Mouse (Mus musculus): Measurements from ENCODE around the gene Raver2.
A peak's percentile ranks its signal among the peaks of the same experiment; 100 is the strongest.

Gene Raver2

DNA sequence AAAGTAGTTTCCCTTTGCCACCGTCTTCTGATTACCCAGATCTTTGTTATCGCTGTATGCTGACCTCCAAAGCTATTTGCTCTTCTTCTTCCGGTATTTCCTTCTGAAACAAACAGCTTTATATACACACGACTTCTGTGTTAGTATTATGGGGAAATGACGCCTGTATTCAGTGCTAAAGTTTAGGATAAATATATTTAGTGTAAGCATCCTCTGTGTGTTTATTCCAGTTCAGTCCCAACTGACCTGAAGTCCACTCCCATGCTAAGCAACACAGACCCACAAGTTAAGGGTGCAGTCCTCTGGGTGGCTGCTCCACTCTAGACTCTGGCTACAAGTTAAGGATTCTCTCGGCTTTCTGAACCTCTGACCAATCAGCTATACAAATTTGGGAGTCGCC, 52.2 kb downstream of the Raver2 start:
- DNase-seq = no peak

- no peak for DNase-seq
Observed at GRCm38 (mm10) chr4:101135013-101135412, 66.2 kb downstream of the Raver2 start.

GRCm38 (mm10) chr4:101135909-101136308, 67.1 kb downstream of the Raver2 start:
- DNase-seq = no peak

GRCm38 (mm10) chr4:101137975-101138374, 69.2 kb downstream of the Raver2 start:
- no peak for DNase-seq

DNA sequence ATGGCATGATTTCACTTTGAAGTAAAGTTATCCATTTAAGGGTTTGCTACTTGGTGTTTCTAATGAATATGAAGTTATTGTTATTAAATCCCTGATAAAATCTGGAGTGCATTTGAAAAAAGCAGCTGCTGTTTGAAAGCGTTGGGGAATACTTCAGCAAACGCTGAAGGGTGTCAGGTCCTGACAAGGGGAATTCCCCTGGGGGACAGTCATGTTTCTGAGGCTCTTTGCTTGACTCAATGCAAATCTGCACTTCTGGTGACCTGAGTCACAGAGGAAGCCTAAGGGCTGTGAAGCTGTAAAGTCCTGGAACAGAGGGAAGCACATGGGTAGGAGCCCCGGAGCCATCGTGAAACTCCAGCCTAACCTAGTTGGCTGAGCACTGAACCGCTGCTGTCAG, 73.0 kb downstream of the Raver2 start:
- DNase-seq = no peak

DNA sequence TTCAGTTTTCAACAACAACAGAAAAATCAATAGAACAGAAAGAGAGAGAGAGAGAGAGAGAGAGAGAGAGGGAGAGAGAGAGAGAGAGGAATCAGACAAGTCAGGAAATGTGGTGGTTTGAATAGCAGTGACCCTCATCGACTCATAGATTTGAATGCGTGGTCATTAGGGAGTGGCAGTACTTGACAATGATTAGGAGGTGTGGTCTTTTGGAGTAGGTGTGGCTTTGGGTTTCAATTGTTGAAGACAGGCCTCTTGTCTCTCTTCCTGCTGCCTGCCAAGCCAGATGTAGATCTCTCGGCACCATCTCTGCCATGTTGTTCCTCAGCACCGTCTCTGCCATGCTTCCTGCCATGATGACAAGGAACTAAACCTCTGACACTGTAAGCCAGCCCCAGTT, 75.1 kb downstream of the Raver2 start:
- DNase-seq = no peak

DNA sequence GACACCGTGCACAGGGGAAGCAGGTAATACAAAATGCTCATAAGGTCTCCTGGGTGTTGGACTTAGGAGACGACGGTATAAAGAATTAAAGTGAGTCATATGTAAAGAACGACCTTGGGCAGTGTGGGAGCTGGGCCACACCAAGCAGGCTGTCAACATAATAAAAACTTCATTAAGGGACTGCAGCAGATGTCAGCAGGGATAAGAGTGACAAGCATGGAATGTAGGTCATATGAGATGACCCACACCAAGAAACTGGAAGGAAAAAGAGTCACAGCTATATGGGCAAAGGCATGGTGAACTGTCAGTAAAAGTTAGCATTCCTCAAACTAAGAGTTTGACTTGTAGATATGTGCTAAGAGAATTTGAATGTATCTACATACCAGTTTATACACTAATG, 75.6 kb downstream of the Raver2 start:
- DNase-seq = no peak

DNA sequence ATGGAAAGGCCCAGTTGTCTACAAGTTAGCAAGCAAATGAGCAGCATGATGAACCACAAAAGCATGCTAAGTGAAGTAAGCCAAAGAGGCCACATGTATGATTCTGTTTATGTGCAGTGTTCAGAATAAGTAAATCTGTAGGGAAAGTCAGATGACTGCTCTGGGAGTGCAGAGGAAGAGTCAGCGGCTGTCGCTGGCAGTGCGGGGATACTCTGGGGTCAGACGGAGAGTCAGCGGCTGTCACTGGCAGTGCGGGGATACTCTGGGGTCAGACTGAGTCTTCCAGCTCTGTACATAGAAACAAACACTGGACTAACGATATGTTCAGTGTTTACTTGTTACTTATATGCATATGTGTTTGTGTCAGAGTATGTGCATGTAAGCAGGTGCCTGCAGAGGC, 76.0 kb downstream of the Raver2 start:
- DNase-seq = no peak

DNA sequence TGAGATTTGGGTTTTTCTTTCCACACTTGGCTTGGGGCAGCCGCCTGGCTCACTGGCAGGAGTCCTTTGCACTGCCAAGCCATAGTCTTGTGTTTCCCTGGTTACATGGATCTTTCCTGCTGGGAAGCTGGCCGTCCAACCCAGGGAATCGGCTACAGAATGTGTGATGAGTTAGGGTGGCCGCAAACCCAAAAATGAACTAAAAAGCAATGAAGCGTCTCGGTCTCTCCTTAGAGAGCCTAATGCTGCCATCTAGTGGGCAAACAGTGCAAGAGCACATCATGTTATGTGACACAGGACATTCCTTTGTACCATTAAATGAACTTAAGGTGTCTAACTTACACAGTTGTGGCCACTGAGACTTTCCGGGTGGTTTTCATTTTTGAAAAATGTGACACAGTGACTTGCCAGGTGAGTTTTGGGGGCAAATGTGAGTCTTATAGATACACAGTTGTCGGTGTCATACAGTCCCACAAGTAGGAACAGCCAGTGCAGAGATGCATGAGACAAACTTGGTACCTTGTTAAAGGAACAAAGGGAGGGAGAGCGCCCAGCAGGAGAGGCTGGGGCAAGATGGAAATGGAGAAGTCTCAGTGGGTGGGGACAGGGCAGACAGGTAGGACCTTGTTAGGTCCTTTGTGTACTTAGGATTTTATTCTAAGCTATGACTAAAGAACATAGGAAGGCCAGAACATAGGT, 77.4 kb downstream of the Raver2 start:
- peak; percentile 55 to 56 for DNase-seq

DNA sequence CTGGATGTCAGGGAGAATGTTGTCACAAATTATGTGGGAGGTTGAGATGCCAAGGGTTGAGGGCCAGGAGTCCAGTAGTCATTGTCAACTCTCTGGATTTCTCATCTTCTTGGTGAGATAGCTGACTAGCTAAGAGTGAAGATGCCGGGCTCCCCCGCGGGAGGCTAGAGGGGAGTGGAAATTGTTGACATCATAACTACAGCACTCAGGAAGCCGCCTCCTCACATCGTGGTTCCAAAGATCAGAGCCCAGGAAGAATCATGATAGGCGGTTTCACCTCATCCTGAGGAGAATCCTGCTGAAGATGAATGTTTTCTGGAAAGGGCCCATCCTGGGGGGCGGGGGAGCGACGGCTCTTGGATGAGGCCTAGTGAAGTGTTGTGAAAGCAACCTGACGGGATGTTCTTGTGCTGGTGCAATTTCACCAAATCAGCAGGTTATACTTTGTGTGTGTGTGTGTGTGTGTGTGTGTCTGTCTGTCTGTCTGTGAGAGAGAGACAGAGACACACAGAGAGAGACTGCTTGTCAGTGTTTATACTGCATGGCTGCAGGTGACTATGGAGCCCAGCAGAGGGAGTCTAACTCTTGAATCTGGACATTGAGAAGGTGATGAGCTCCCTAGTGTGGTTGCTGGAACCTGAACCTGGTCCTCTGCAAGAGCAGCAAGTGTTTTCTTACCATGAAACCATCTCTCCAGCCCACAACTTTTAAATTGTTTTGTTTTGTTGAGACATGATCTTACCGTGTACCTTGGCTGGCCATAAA, 78.3 kb downstream of the Raver2 start:
- peak in 1 of 2 experiments; percentile 28 for DNase-seq

DNA sequence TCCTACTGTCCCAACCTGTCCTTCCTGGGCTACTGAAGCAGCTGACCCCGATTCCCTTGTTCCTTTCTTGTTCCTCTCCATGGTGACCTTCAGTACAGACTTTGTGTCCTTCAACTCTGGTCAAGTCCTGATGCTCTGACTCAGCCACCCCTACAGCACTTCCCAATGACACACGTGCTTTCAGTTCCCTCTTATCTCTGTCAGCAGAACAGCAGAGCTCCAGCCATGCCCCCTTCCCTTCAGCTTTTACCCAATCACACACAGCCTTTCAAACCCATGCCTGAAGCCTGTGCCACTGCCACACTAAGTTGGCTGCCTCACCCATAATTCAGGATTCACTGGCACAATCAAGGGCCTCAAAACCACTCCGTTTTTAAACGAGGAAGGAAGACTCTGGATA, 86.8 kb downstream of the Raver2 start:
- DNase-seq = no peak

GRCm38 (mm10) chr4:101157476-101157875, 88.7 kb downstream of the Raver2 start:
- no peak for DNase-seq

- no peak for DNase-seq
Observed at GRCm38 (mm10) chr4:101158282-101158681, 89.5 kb downstream of the Raver2 start.

DNA sequence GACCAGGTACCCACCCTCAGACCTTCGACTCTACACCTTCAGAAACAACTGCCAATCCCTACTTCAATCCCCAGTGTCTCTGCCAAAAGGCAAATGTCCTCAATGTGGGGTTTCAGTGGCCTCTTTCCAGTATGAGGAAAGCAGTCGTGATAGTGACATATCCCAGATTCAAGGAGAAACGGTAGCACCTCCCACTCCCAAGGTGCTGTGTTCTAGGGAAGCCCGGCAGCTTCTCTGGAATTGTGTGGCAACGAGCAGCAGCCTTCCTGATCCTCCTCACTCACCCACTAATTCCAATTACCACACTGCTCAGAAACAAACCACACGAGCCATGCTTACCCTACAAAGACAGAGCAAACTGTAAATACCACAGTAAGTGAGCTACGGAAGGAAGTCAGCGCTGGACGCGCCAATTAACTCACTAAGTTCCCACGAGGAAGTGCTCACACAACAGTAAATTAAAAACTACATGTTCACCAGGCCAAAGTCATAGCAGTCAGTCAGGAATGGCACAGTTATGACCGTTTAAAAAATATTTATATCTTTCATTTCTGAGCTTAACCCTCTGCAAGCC, 90.5 kb downstream of the Raver2 start:
- no peak for DNase-seq

GRCm38 (mm10) chr4:101160821-101161220, 92.0 kb downstream of the Raver2 start:
- DNase-seq = no peak

- no peak for DNase-seq
Observed at GRCm38 (mm10) chr4:101164189-101164588, 95.4 kb downstream of the Raver2 start.

DNA sequence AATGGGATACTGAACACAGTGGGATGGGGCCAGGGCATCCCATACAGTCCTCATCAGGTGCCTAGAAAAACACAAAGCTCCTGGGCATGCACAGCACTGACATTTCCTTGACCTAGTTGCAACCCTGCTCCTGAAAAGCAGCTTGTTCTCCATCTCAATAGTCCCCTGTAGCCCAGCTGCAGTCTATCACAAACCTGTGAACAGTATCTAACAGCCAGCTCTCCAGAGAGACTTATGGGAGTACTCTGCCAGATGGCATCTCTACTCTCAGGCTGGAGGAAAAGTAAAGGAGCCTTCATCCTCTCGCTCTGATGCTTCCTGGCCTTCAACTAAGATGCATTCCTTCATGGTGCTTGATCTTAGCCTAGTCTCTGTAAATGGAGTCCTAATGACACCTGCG, 95.9 kb downstream of the Raver2 start:
- DNase-seq = no peak

GRCm38 (mm10) chr4:101165776-101166175, 97.0 kb downstream of the Raver2 start:
- no peak for DNase-seq

GRCm38 (mm10) chr4:101167777-101168176, 99.0 kb downstream of the Raver2 start:
- peak in 1 of 2 experiments; percentile 47 for DNase-seq

DNA sequence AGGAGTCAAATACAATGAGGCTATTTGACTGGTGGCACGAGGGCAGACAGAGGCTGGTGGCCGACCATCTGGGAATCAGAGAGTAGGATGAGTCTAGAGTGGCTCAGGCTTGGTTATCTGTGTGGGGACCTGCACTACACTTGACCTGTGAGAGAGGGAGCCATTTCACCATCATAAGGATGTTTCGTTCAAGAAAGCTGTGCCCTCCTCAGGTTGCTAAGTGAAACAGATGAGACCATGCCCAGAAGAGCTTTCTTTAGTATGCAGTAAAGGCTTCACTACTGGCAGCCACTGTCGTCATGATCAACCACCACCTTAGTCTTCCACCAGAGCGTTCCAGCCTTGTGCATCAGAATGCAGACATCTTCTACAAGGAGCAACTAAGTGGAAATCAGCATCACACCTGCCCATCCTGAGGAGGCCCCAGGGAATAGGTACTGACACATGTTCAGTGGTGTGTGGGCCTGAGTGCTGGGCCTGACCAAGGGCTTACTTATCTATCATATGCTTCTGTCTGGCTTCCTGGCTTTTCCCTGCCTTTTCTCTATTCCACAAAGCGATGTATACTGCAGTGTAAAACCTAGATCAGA, 99.5 kb downstream of the Raver2 start:
- DNase-seq = peak; percentile 52 to 64

DNA sequence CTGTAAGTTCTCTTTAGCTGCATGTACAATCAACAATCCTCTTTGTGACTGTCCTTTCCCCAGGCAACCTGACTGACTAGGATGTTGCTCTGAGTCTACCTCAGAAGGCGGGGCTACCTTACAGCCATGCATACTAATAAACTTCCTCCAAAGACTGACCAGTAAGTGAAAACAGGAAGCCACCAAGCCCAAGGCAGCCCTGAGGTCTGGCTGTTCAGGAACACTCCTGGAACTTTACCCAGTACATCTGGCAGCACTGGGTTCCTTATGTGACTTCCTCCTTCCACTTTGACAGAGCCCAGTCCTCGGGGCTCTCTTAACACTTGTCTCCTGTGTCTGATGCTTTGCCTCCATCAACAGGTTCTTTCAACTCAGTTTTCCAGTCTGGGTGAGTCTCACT, 104.0 kb downstream of the Raver2 start:
- DNase-seq = no peak

DNA sequence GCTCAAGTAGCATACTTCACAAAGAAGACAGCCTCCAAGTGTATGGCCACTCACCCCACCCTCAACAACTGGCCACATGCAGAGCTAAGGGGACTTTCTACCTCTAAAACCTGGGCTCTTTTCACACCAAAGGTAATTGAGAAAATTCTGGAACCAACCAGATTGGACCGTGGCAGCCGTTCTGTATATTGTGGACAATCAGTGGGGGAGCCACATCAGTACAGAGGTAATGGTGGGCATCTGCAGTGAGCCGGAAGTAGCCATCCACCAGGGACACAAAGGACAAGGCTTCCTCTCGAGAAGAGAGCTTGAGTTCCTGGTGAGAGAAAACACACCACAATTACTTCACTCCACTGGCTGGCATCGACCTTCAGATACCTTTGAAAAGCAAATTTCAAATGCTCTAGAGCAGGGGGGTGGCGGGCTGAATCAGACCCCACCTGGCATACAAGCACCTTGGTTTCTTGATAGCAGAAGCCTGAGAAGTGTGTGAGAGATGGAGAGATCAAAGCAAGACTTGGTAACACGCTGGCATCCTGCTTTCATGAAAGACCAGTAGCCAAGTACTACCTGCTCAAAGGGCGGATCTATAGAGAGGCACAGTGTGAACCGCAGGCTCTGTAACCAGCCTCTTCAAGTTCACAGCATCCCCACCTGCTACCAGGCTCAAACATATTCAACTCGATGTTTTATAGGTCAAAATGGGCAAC, 106.3 kb downstream of the Raver2 start:
- peak; percentile 37 to 46 for DNase-seq

- DNase-seq = no peak
Observed at GRCm38 (mm10) chr4:101176123-101176522, 107.3 kb downstream of the Raver2 start.
